Mouse (Mus musculus) CD4-positive naive resting alpha-beta T cell, adult 57 days (primary cell): ENCODE data around the gene 6430548M08Rik. TPM values are rescaled to one million over a fixed set of nuclear protein-coding genes. Genes with fewer than 3 reads are reported as not detected.

Experiments used
- total RNA-seq: library from RNA; stranded (reverse); gene quantifications from one replicate; pipeline ENCODE4 v1.2.4, GENCODE M21; 2023

The 6430548M08Rik gene
- total RNA-seq = 3.1 TPM

GRCm38 (mm10) chr8:120113758-120114255 lies at the start of gene 6430548M08Rik:
Gene 6430548M08Rik (plus strand): TSS chr8:120114152.

GRCm38 (mm10) chr8:120101068-120101972 lies 12.6 kb upstream of the 6430548M08Rik start, which contains the start of gene Zdhhc7:
Gene Zdhhc7 (minus strand): TSS chr8:120101482.

GRCm38 (mm10) chr8:120177318-120178123 lies 63.6 kb downstream of the 6430548M08Rik start, which contains the start of gene Fam92b:
Gene Fam92b (minus strand): TSS chr8:120177466.

Other genes starting within 250 kb of the 6430548M08Rik start
- gene Usp10, start 203.8 kb upstream of the 6430548M08Rik start, total RNA-seq = 127 TPM
- gene Gm20388, start 203.3 kb upstream of the 6430548M08Rik start, total RNA-seq = 19.5 TPM
- not detected for gene Crispld2, start 121.7 kb upstream of the 6430548M08Rik start, total RNA-seq
- gene Zdhhc7, start 12.7 kb upstream of the 6430548M08Rik start, total RNA-seq = 37.1 TPM
- gene Fam92b, start 63.3 kb downstream of the 6430548M08Rik start, total RNA-seq = not detected
- gene Gse1, start 114.3 kb downstream of the 6430548M08Rik start, total RNA-seq = 58.0 TPM